Mouse (Mus musculus) cortical plate, adult 2 months (tissue): Measurements from ENCODE around the gene Plk5. TPM values are rescaled to one million over a fixed set of nuclear protein-coding genes. Genes with fewer than 3 reads are reported as not detected.
A peak's percentile ranks its signal among the peaks of the same experiment; 100 is the strongest.

Experiments
- H3K27ac ChIP-seq: fragments of 200-500 bp; 2 replicates; pipeline ENCODE4 v1.5.1; 2012; ENCODE audit warnings: low read length, control low read depth, inconsistent platforms; ENCODE audit not compliant: insufficient read depth
- H3K4me1 ChIP-seq: fragments of 200-500 bp; 2 replicates; pipeline ENCODE4 v1.6.1; 2011; ENCODE audit warnings: low read length; ENCODE audit not compliant: control insufficient read depth, insufficient read depth
- H3K4me3 ChIP-seq: fragments of 200-500 bp; 2 replicates; pipeline ENCODE4 v1.5.1; 2011; ENCODE audit warnings: mild to moderate bottlenecking, low read length, control low read depth; ENCODE audit not compliant: insufficient read depth
- CTCF ChIP-seq: fragments of 200-500 bp; IDR thresholded peaks from 2 replicates; pipeline ENCODE4 v1.5.1; 2011; ENCODE audit warnings: mild to moderate bottlenecking, control low read depth, low read length; ENCODE audit not compliant: insufficient read depth; ENCODE audit errors: extremely low read depth
- POLR2A ChIP-seq: fragments of 200-500 bp; IDR thresholded peaks from 2 replicates; pipeline ENCODE4 v1.6.1; 2011; ENCODE audit warnings: mild to moderate bottlenecking, low read length, control low read depth; ENCODE audit not compliant: insufficient read depth; ENCODE audit errors: extremely low read depth
- polyA plus RNA-seq: library from polyadenylated mRNA; depleted of rRNA; stranded (reverse); fragments of >200 nt; gene quantifications from 2 replicates; pipeline ENCODE4 v1.2.3, GENCODE M21; 2012; rRNA removed

The Plk5 gene
- 36.3 and 40.3 TPM in 2 replicates for polyA plus RNA-seq

DNA sequence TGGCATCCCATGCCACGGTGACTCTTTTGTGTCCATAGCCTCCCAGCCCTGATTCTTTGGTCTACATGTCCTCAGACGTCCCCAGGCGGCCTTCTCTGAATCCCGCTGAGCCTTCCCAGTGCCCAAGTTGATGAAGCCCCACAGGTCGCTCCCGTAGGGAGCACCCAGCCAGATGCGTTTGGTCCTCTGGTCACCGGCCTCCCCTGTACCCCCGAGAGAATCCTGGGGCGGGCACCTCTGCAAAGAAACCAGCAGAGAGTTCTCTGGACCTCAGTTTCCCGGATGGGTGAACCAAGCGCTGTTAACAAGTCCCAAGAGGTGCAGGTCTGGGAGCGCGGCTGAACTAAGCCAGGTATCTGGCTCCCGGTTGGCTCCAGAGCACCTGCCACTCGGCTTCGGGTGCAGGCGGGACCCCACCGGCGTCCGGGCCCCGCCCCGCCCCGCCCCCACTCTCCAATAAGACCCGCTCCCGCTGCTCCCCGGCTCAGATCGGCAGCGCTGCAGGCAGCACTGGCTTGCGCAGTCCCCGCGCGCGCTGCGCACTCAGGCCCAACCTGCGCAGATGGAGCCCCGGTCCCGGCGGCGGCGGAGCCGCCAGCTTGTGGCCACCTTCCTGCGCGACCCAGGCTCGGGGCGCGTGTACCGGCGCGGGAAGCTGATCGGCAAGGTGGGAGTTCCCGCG, at the start of gene Plk5:
Plk5 (plus strand) TSS at position 459 of the 682 bp plus-strand sequence.
- no peak for TF ChIP-seq POLR2A
- no peak for TF ChIP-seq CTCF
- H3K27ac ChIP-seq, result no peak within 1 kb of the TSS
- peak within 1 kb of the TSS; percentile 48 for H3K4me3 ChIP-seq
- H3K4me1 ChIP-seq, result no peaks in the 10 kb centered on the region

DNA sequence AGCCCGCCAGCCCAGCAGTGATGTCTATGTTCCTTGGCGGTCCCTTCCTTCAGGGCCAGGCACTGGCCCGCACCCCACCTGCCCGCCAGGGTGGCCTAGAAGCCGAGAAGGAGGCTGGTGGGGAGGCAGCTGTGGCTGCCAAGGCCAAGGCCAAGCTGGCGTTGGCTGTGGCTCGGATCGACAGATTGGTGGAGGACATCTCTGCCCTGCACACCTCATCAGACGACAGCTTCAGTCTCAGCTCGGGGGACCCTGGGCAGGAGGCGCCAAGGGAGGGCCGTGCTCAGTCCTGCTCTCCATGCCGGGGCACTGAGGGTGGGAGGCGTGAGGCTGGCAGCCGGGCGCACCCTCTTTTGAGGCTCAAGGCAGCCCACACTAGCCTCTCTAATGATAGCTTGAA, 44.7 kb upstream of the Plk5 start:
- TF ChIP-seq POLR2A (no peak), CTCF (no peak)
- H3K4me3 ChIP-seq, result no peak overlapping the region
- no peak overlapping the region for H3K27ac ChIP-seq
- H3K4me1 ChIP-seq, result no peaks in the 10 kb centered on the region

DNA sequence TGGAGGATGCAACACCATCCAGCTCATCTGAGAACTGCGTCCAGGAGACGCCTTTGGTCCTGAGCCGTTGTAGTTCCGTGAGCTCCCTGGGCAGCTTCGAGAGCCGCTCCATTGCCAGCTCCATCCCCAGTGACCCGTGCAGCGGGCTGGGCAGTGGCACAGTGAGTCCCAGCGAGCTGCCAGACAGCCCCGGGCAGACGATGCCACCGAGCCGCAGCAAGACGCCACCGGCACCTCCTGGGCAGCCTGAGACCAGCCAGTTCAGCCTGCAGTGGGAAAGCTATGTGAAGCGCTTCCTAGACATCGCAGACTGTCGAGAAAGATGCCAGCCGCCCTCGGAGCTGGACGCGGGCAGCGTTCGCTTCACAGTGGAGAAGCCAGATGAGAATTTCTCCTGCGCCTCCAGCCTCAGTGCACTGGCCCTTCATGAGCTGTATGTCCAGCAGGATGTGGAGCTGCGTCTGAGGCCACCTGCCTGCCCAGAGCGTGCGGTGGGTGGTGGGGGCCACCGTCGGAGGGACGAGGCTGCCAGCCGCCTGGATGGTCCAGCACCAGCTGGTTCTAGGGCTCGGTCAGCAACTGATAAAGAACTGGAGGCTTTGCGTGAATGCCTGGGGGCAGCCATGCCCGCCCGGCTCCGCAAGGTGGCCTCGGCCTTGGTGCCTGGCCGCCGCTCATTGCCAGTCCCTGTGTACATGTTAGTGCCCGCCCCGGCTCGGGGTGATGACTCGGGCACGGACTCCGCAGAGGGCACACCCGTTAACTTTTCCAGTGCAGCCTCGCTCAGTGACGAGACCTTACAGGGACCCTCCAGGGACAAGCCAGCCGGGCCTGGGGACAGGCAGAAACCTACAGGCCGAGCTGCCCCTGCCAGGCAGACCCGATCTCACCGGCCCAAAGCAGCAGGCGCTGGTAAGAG, 43.4 kb upstream of the Plk5 start:
- no peak overlapping the region for H3K4me3 ChIP-seq
- H3K4me1 ChIP-seq, result no peaks in the 10 kb centered on the region
- no peak overlapping the region for H3K27ac ChIP-seq
- TF ChIP-seq POLR2A, result no peak
- TF ChIP-seq CTCF, result no peak

DNA sequence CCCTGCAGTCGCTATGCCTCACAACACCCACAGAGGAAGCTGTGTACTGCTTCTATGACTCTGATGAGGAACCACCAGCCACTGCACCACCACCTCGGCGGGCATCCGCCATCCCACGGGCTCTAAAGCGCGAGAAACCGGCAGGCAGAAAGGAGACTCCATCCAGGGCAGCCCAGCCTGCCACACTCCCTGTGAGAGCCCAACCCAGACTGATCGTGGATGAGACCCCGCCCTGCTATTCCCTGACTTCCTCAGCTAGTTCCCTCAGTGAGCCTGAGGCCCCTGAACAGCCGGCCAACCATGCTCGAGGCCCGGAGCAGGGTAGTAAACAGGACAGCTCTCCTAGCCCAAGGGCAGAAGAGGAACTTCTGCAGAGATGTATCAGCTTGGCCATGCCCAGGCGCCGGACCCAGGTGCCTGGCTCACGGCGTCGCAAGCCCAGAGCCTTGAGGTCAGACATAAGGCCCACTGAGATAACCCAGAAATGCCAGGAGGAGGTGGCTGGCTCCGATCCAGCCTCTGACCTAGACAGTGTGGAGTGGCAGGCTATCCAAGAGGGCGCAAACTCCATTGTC, 42.5 kb upstream of the Plk5 start:
- Histone ChIP-seq H3K27ac (no peak overlapping the region), H3K4me3 (no peak overlapping the region), H3K4me1 (no peaks in the 10 kb centered on the region)
- TF ChIP-seq POLR2A (no peak), CTCF (no peak)

DNA sequence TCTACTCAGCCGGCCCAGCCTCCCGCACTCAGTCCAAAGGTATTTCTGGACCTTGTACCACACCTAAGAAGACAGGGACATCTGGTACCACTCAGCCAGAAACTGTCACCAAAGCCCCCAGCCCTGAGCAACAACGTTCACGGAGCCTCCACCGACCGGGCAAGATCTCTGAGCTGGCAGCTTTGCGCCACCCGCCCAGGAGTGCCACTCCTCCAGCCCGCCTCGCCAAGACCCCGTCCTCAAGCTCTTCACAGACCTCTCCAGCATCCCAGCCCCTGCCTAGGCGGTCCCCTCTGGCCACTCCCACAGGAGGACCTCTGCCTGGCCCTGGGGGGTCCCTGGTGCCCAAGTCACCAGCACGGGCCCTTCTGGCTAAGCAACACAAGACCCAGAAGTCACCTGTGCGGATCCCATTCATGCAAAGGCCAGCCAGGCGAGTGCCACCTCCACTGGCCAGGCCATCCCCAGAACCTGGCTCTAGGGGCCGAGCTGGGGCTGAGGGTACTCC, 41.7 kb upstream of the Plk5 start:
- no peak for TF ChIP-seq POLR2A
- TF ChIP-seq CTCF, result no peak
- Histone ChIP-seq H3K27ac (no peak overlapping the region), H3K4me3 (no peak overlapping the region), H3K4me1 (peaks cover 4% of the 10 kb centered on the region)

DNA sequence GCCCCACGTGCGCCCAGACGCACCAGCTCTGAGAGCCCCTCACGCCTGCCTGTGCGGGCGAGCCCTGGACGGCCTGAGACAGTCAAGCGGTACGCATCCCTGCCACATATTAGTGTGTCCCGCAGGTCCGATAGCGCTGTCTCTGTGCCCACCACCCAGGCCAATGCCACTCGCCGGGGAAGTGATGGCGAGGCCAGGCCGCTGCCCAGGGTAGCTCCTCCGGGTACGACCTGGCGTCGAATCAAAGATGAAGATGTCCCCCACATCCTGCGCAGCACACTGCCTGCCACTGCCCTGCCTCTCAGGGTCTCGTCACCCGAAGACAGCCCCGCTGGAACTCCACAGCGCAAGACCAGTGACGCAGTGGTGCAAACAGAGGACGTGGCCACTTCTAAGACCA, 40.9 kb upstream of the Plk5 start:
- TF ChIP-seq POLR2A, result no peak
- no peak for TF ChIP-seq CTCF
- Histone ChIP-seq H3K4me3 (no peak overlapping the region), H3K4me1 (peaks cover 5% of the 10 kb centered on the region), H3K27ac (no peak overlapping the region)

DNA sequence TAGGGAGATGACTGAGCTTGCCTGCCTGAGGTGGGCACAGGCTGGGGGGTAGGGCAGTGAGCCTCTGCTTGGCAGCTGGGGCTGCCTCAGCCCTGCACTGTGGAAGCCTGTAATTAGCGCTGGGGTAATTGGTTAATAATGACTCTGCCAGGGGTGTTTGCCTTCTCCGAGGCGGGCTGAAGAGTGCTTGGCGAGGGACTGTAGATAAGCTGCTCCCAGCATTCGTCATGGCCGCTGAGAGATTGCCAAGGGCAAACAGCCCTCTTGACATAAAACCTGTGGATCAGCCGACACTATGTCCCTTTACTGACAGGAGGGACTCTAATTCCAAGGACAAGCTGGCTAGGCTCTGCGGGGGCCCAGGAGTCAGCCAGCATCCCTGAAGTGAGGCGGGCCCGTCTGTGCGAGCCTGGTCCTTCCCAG, 39.9 kb upstream of the Plk5 start:
- Histone ChIP-seq H3K4me1 (peaks cover 5% of the 10 kb centered on the region), H3K27ac (peak overlapping the region; percentile 0; the same call in 1 of the 2 replicates), H3K4me3 (no peak overlapping the region)
- no peak for TF ChIP-seq POLR2A
- no peak for TF ChIP-seq CTCF

DNA sequence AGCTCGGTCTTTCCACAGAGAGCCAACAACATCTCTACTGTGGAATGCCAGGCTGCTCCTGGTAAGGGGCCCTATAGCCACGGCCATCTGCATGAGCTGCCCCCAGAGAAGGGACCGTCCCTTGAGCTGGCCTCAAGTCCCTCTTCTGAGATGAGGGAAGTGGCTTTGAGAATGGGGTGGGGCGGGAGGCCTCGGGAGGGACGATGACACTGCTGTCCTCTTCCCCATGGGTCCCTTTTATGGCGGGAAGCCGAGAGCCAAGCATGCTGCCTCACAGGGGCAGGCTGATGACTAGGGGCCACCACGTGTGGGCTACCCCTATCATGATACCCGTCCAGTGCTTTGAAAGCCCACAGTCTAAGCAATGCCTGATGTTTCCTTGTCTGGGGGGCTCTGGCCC, 39.2 kb upstream of the Plk5 start:
- Histone ChIP-seq H3K4me1 (peaks cover 5% of the 10 kb centered on the region), H3K27ac (no peak overlapping the region), H3K4me3 (no peak overlapping the region)
- no peak for TF ChIP-seq POLR2A
- TF ChIP-seq CTCF, result no peak

DNA sequence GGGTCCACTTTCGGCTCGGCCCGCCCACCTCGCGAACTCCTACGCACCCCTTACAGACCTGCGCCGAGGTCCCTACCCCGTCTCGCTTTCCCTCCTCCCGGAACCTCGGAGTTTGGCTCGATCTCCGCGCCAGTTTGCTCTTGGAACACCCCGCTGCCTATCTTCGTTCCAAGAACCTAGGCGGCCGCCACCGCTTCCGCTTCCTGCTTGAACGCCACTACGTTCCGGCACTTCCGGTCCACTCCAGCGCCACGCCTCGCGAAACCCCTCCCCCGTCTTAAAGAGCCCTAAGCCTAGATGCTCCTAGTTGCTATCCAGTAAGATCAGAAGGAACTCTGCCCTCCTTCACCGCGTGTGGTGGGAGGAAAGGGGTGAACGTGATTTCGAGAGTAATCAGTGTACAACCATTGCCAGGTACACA, 35.9 kb upstream of the Plk5 start, which contains the start of gene 2310011J03Rik:
2310011J03Rik (minus strand) TSS at position 198 of the 421 bp plus-strand sequence.
- Histone ChIP-seq H3K4me1 (peaks cover 5% of the 10 kb centered on the region), H3K4me3 (peak within 1 kb of the TSS; percentile 59), H3K27ac (no peak within 1 kb of the TSS)
- TF ChIP-seq CTCF, result no peak
- TF ChIP-seq POLR2A, result peak; percentile 59; the same call in 1 of the 2 replicates
